Mouse (Mus musculus): ENCODE measurements around the gene Gpr15. TPM values are rescaled to one million over a fixed set of nuclear protein-coding genes. Genes with fewer than 3 reads are reported as not detected.

Gene Gpr15
- not detected in 2 replicates for polyA plus RNA-seq (2014; fragmentation: Nextera tagmentation; extraction: Ambion mirVana)

DNA sequence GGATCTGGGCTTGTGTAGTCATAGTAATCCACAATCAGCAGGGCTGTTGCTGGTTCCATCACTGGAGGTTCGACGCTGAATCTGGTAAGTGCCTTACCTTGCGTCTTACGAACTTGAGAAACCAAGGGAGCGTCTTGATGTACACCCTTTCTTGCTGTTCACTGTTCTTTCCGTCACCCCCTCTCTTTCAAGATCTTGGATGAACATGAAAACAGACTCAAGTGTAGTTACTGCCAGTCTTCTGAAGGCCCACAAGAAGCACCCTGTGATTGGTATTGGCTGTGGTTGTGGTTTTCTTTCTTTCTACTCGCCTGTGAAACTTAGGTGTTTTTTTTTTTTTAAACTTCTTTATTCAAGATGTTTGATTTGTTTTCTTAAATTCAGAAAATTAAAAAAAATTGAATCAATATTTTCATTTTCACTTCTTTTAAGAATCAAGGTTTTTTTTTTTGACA lies at the start of gene Gpr15:
Gene Gpr15 (minus strand): TSS at position 405 of the 455 bp plus-strand sequence.
- 92% methylated on average over 7 of the region's 7 CpGs for whole genome bisulfite sequencing

GRCm38 (mm10) chr16:58763076-58763475 lies 44.2 kb upstream of the Gpr15 start, which contains the start of gene Olfr172:
Gene Olfr172, minus strand, starts transcription at chr16:58763176.
- H3K9me3 ChIP-seq (replicated peaks; ENCODE audit: control insufficient read depth, low read length) = no peaks in the 10 kb centered on the region
- no peak within 1 kb of the TSS for H3K4me2 ChIP-seq (ENCODE audit: low read length)
- H3K27ac ChIP-seq (ENCODE audit: low read depth, low read length) = no peak within 1 kb of the TSS
- WGBS = 79% methylated on average over 1 of the region's 1 CpGs
- H3K27me3 ChIP-seq (replicated peaks; ENCODE audit: control insufficient read depth, insufficient read depth, low read length) = no peaks in the 10 kb centered on the region
- DNase-seq (ENCODE audit: low spot score) = no peak
- no peak within 1 kb of the TSS for H3K4me3 ChIP-seq (ENCODE audit: low read depth, low read length)
- no peaks in the 10 kb centered on the region for H3K36me3 ChIP-seq (ENCODE audit: control insufficient read depth, insufficient read depth, low read length)
- no peak within 1 kb of the TSS for H3K9ac ChIP-seq (ENCODE audit: low read length)
- no peak for ATAC-seq
- H3K4me1 ChIP-seq (ENCODE audit: control insufficient read depth, insufficient read depth, low read length) = no peaks in the 10 kb centered on the region

More for the DNA sequence above, at the start of gene Gpr15:
- H3K9me3 ChIP-seq (replicated peaks; ENCODE audit: control insufficient read depth, low read length) = no peaks in the 10 kb centered on the region
- H3K36me3 ChIP-seq (ENCODE audit: control insufficient read depth, insufficient read depth, low read length) = no peaks in the 10 kb centered on the region
- no peak within 1 kb of the TSS for H3K9ac ChIP-seq (ENCODE audit: low read length)
- no peak within 1 kb of the TSS for H3K4me2 ChIP-seq (ENCODE audit: low read length)
- H3K27me3 ChIP-seq (replicated peaks; ENCODE audit: control insufficient read depth, insufficient read depth, low read length) = no peaks in the 10 kb centered on the region
- DNase-seq (ENCODE audit: low spot score) (no peak), ATAC-seq (no peak)
- no peak within 1 kb of the TSS for H3K27ac ChIP-seq (ENCODE audit: low read depth, low read length)
- H3K4me3 ChIP-seq (ENCODE audit: low read depth, low read length) = no peak within 1 kb of the TSS
- H3K4me1 ChIP-seq (ENCODE audit: control insufficient read depth, insufficient read depth, low read length) = no peaks in the 10 kb centered on the region

DNA sequence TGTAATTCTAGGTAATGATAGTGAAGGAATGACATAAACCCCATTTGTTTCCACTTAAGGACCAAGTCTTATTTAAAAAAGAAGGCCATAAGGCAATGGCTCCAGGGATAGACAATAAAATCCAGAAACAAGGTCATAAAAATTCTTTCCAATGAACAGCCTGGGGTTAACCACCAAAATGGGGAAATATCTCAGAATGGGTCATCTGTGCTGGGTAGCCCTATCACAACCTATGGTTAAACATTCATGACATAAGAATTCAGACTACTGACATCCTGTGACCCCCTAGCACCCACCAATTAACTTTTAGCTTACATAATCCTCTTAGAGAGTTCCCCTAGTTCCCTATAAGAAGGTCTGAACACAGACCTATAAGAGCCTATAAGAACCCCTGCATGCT lies 37.3 kb upstream of the Gpr15 start:
- H3K36me3 ChIP-seq (ENCODE audit: control insufficient read depth, insufficient read depth, low read length) = no peaks in the 10 kb centered on the region
- H3K4me1 ChIP-seq (ENCODE audit: control insufficient read depth, insufficient read depth, low read length) = no peaks in the 10 kb centered on the region
- H3K9me3 ChIP-seq (replicated peaks; ENCODE audit: control insufficient read depth, low read length) = no peaks in the 10 kb centered on the region
- H3K27me3 ChIP-seq (replicated peaks; ENCODE audit: control insufficient read depth, insufficient read depth, low read length) = no peaks in the 10 kb centered on the region
- no peak overlapping the region for H3K9ac ChIP-seq (ENCODE audit: low read length)
- no peak overlapping the region for H3K4me3 ChIP-seq (ENCODE audit: low read depth, low read length)
- DNase-seq (ENCODE audit: low spot score) = no peak
- no peak overlapping the region for H3K27ac ChIP-seq (ENCODE audit: low read depth, low read length)
- no peak for ATAC-seq
- no peak overlapping the region for H3K4me2 ChIP-seq (ENCODE audit: low read length)

- no peaks in the 10 kb centered on the region for H3K9me3 ChIP-seq (replicated peaks; ENCODE audit: control insufficient read depth, low read length)
- no peaks in the 10 kb centered on the region for H3K27me3 ChIP-seq (replicated peaks; ENCODE audit: control insufficient read depth, insufficient read depth, low read length)
- no peaks in the 10 kb centered on the region for H3K4me1 ChIP-seq (ENCODE audit: control insufficient read depth, insufficient read depth, low read length)
- H3K36me3 ChIP-seq (ENCODE audit: control insufficient read depth, insufficient read depth, low read length) = no peaks in the 10 kb centered on the region
- no peak overlapping the region for H3K4me2 ChIP-seq (ENCODE audit: low read length)
- ATAC-seq (0 out of 2 replicates have a peak, but pooled peaks have one; percentile 42), DNase-seq (ENCODE audit: low spot score) (peak; percentile 35)
- 37% methylated on average over 1 of the region's 1 CpGs for WGBS
- H3K4me3 ChIP-seq (ENCODE audit: low read depth, low read length) = no peak overlapping the region
- no peak overlapping the region for H3K9ac ChIP-seq (ENCODE audit: low read length)
- H3K27ac ChIP-seq (ENCODE audit: low read depth, low read length) = no peak overlapping the region
Measured at GRCm38 (mm10) chr16:58751314-58751713, 32.4 kb upstream of the Gpr15 start.

DNA sequence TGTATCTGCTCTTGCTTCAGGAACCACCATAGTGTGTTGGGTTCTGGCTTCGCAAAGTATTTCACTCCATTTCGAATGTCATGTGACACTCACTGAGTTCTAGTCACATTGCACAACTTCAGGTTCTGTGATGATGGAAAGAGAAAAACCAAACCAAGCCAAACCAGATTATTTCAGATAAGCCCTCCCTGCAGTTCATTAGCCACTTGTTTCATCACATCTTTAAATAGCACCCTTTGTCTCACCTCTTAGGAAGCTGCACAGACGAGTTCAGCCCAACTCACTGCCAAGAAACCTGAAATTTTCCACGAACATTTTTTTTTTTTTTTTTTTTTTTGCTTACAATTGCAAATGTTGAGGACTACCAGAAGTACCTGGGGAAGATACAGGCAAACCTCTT lies 27.8 kb upstream of the Gpr15 start:
- Histone ChIP-seq H3K4me2 (ENCODE audit: low read length) (no peak overlapping the region), H3K4me3 (ENCODE audit: low read depth, low read length) (no peak overlapping the region), H3K27ac (ENCODE audit: low read depth, low read length) (no peak overlapping the region), H3K9me3 (replicated peaks; ENCODE audit: control insufficient read depth, low read length) (no peaks in the 10 kb centered on the region), H3K36me3 (ENCODE audit: control insufficient read depth, insufficient read depth, low read length) (no peaks in the 10 kb centered on the region), H3K4me1 (ENCODE audit: control insufficient read depth, insufficient read depth, low read length) (no peaks in the 10 kb centered on the region), H3K9ac (ENCODE audit: low read length) (no peak overlapping the region), H3K27me3 (replicated peaks; ENCODE audit: control insufficient read depth, insufficient read depth, low read length) (no peaks in the 10 kb centered on the region)
- no peak for ATAC-seq
- DNase-seq (ENCODE audit: low spot score) = no peak
- WGBS = 65% methylated on average over 4 of the region's 4 CpGs

GRCm38 (mm10) chr16:58740751-58741150 lies 21.9 kb upstream of the Gpr15 start:
- H3K27ac ChIP-seq (ENCODE audit: low read depth, low read length) = no peak overlapping the region
- ATAC-seq (no peak), DNase-seq (ENCODE audit: low spot score) (no peak)
- no peak overlapping the region for H3K4me3 ChIP-seq (ENCODE audit: low read depth, low read length)
- H3K4me2 ChIP-seq (ENCODE audit: low read length) = no peak overlapping the region
- no peaks in the 10 kb centered on the region for H3K27me3 ChIP-seq (replicated peaks; ENCODE audit: control insufficient read depth, insufficient read depth, low read length)
- 95% methylated on average over 5 of the region's 5 CpGs for WGBS
- H3K36me3 ChIP-seq (ENCODE audit: control insufficient read depth, insufficient read depth, low read length) = no peaks in the 10 kb centered on the region
- H3K9ac ChIP-seq (ENCODE audit: low read length) = no peak overlapping the region
- no peaks in the 10 kb centered on the region for H3K9me3 ChIP-seq (replicated peaks; ENCODE audit: control insufficient read depth, low read length)
- no peaks in the 10 kb centered on the region for H3K4me1 ChIP-seq (ENCODE audit: control insufficient read depth, insufficient read depth, low read length)

GRCm38 (mm10) chr16:58738800-58739199 lies 19.9 kb upstream of the Gpr15 start:
- peaks cover 10% of the 10 kb centered on the region; the same call in 1 of the 2 replicates for H3K36me3 ChIP-seq (ENCODE audit: control insufficient read depth, insufficient read depth, low read length)
- no peak for DNase-seq (ENCODE audit: low spot score)
- no peaks in the 10 kb centered on the region for H3K9me3 ChIP-seq (replicated peaks; ENCODE audit: control insufficient read depth, low read length)
- H3K9ac ChIP-seq (ENCODE audit: low read length) = no peak overlapping the region
- H3K27ac ChIP-seq (ENCODE audit: low read depth, low read length) = no peak overlapping the region
- H3K4me2 ChIP-seq (ENCODE audit: low read length) = no peak overlapping the region
- no peak for ATAC-seq
- H3K27me3 ChIP-seq (replicated peaks; ENCODE audit: control insufficient read depth, insufficient read depth, low read length) = no peaks in the 10 kb centered on the region
- 92% methylated on average over 1 of the region's 1 CpGs for WGBS
- no peaks in the 10 kb centered on the region for H3K4me1 ChIP-seq (ENCODE audit: control insufficient read depth, insufficient read depth, low read length)
- no peak overlapping the region for H3K4me3 ChIP-seq (ENCODE audit: low read depth, low read length)

- H3K9ac ChIP-seq (ENCODE audit: low read length) = no peak overlapping the region
- no peak for ATAC-seq
Measured at GRCm38 (mm10) chr16:58738205-58738604, 19.3 kb upstream of the Gpr15 start.

GRCm38 (mm10) chr16:58728176-58728671 lies 9.4 kb upstream of the Gpr15 start:
- peak overlapping the region; percentile 69 for H3K27ac ChIP-seq (ENCODE audit: low read depth, low read length)

More at GRCm38 (mm10) chr16:58738205-58738604, 19.3 kb upstream of the Gpr15 start:
- no peaks in the 10 kb centered on the region for H3K27me3 ChIP-seq (replicated peaks; ENCODE audit: control insufficient read depth, insufficient read depth, low read length)
- H3K4me1 ChIP-seq (ENCODE audit: control insufficient read depth, insufficient read depth, low read length) = no peaks in the 10 kb centered on the region
- DNase-seq (ENCODE audit: low spot score) = no peak
- WGBS = 80% methylated on average over 4 of the region's 4 CpGs
- no peak overlapping the region for H3K4me3 ChIP-seq (ENCODE audit: low read depth, low read length)
- peaks cover 16% of the 10 kb centered on the region for H3K36me3 ChIP-seq (ENCODE audit: control insufficient read depth, insufficient read depth, low read length)
- H3K4me2 ChIP-seq (ENCODE audit: low read length) = no peak overlapping the region
- no peak overlapping the region for H3K27ac ChIP-seq (ENCODE audit: low read depth, low read length)
- no peaks in the 10 kb centered on the region for H3K9me3 ChIP-seq (replicated peaks; ENCODE audit: control insufficient read depth, low read length)

More at GRCm38 (mm10) chr16:58728176-58728671, 9.4 kb upstream of the Gpr15 start:
- H3K4me2 ChIP-seq (ENCODE audit: low read length) = peak overlapping the region; percentile 70
- peak overlapping the region; percentile 73 for H3K4me3 ChIP-seq (ENCODE audit: low read depth, low read length)
- WGBS = under 1% methylated on average over 21 of the region's 31 CpGs
- H3K9ac ChIP-seq (ENCODE audit: low read length) = peak overlapping the region; percentile 78
- no peaks in the 10 kb centered on the region for H3K27me3 ChIP-seq (replicated peaks; ENCODE audit: control insufficient read depth, insufficient read depth, low read length)
- ATAC-seq = peak; percentile 91
- H3K9me3 ChIP-seq (replicated peaks; ENCODE audit: control insufficient read depth, low read length) = no peaks in the 10 kb centered on the region
- H3K4me1 ChIP-seq (ENCODE audit: control insufficient read depth, insufficient read depth, low read length) = peaks cover 4% of the 10 kb centered on the region
- peak; percentile 42 for DNase-seq (ENCODE audit: low spot score)
- peaks cover 32% of the 10 kb centered on the region for H3K36me3 ChIP-seq (ENCODE audit: control insufficient read depth, insufficient read depth, low read length)

Measured in forebrain, embryonic 14.5 days (tissue).